ENCODE assay signal across 25 mouse cellular contexts in the genomic region with DNA sequence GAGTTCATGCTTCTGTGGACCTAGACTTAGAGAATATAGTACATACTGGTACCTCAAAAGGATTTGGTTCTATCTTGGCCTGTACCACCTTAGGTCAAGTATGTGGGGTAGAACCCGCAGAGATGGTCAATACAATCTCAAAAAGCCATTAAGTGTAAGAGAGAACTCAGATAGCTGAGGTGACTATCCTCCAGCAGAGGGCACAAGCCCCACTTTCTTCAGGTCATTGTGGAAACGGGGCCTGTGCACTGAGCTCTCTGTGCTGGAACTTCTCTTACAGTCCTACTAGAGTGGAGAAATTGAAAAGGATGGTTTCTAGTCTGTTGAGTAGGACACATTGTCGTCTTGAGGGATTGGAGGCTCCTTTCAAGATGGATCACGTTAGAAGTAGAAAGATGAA. TPM values are rescaled to one million over a fixed set of nuclear protein-coding genes. Genes with fewer than 3 reads are reported as not detected.
A peak's percentile ranks its signal among the peaks of the same experiment; 100 is the strongest.
DNase-seq lines count a peak whose midpoint lies in the region; ATAC-seq and TF ChIP-seq lines count a peak whose summit lies in the region.
"Had no signal": no experiment of that assay in that cellular context is flagged by ENCODE, and none has a peak within 500 bp of the region (broad histone marks: within the 10 kb centered on the region; RNA-seq: fewer than 3 reads in every experiment).

No protein-coding gene starts in this region.

- 70% methylated on average over 4 of the region's 4 CpGs for WGBS in intestine, postnatal 0 days
- WGBS in intestine, embryonic 15.5 days, result 75% methylated on average over 4 of the region's 4 CpGs
- 76% methylated on average over 4 of the region's 4 CpGs for WGBS in midbrain, postnatal 0 days
- WGBS in midbrain, embryonic 10.5 days, result 78% methylated on average over 4 of the region's 4 CpGs
- 72% methylated on average over 4 of the region's 4 CpGs for WGBS in stomach, postnatal 0 days

- no peak overlapping the region for H3K4me3 ChIP-seq in intestine, postnatal 0 days (ENCODE audit: low read depth, low read length)
- H3K4me3 ChIP-seq in intestine, embryonic 15.5 days (replicated peaks), result no peak overlapping the region
- no peak overlapping the region for H3K4me3 ChIP-seq in midbrain, postnatal 0 days (ENCODE audit: low read depth, low read length)
- H3K4me3 ChIP-seq in midbrain, embryonic 10.5 days, result no peak overlapping the region
- H3K4me3 ChIP-seq in ES-Bruce4 (ENCODE audit: low read depth, low read length), result no peak overlapping the region
- H3K4me3 ChIP-seq in stomach, postnatal 0 days (ENCODE audit: low read depth, low read length), result no peak overlapping the region
- H3K4me3 ChIP-seq: embryonic facial prominence, embryonic 13.5 days; forebrain, embryonic 10.5 days; forebrain, embryonic 15.5 days; gastrocnemius, adult 2 months; hindbrain, embryonic 10.5 days; limb, embryonic 13.5 days; liver, embryonic 12.5 days had no signal

- H3K36me3 ChIP-seq in intestine, postnatal 0 days (ENCODE audit: control insufficient read depth, insufficient read depth), result peaks cover 6% of the 10 kb centered on the region; the same call in 1 of the 2 replicates
- no peaks in the 10 kb centered on the region for H3K36me3 ChIP-seq in intestine, embryonic 15.5 days
- no peaks in the 10 kb centered on the region for H3K36me3 ChIP-seq in midbrain, postnatal 0 days (ENCODE audit: insufficient read depth, low read length)
- H3K36me3 ChIP-seq in midbrain, embryonic 10.5 days, result no peaks in the 10 kb centered on the region
- no peaks in the 10 kb centered on the region for H3K36me3 ChIP-seq in ES-Bruce4 (ENCODE audit: control insufficient read depth, insufficient read depth, low read length, poor library complexity, severe bottlenecking)
- H3K36me3 ChIP-seq in stomach, postnatal 0 days (ENCODE audit: control insufficient read depth, insufficient read depth, low read length), result peaks cover 13% of the 10 kb centered on the region; the same call in 1 of the 2 replicates
- H3K36me3 ChIP-seq: embryonic facial prominence, embryonic 13.5 days; forebrain, embryonic 10.5 days; forebrain, embryonic 15.5 days; hindbrain, embryonic 10.5 days; limb, embryonic 13.5 days; liver, embryonic 12.5 days had no signal

- no peak for ATAC-seq in intestine, postnatal 0 days
- ATAC-seq in intestine, embryonic 15.5 days, result no peak
- no peak for ATAC-seq in midbrain, postnatal 0 days (ENCODE audit: low FRiP score)
- ATAC-seq in stomach, postnatal 0 days (ENCODE audit: low FRiP score, low TSS enrichment), result no peak
- ATAC-seq: forebrain, embryonic 15.5 days; hindbrain, embryonic 16.5 days; intestine, embryonic 16.5 days; liver, embryonic 12.5 days; lung, postnatal 0 days had no signal

- no peaks in the 10 kb centered on the region for H3K4me1 ChIP-seq in intestine, postnatal 0 days (replicated peaks; ENCODE audit: control insufficient read depth, insufficient read depth, low read length)
- H3K4me1 ChIP-seq in intestine, embryonic 15.5 days (replicated peaks), result no peaks in the 10 kb centered on the region
- H3K4me1 ChIP-seq in midbrain, postnatal 0 days (ENCODE audit: insufficient read depth, low read length), result no peaks in the 10 kb centered on the region
- peaks cover 10% of the 10 kb centered on the region for H3K4me1 ChIP-seq in midbrain, embryonic 10.5 days
- H3K4me1 ChIP-seq in ES-Bruce4 (ENCODE audit: control insufficient read depth, insufficient read depth, low read length), result no peaks in the 10 kb centered on the region
- no peaks in the 10 kb centered on the region for H3K4me1 ChIP-seq in stomach, postnatal 0 days (replicated peaks; ENCODE audit: control insufficient read depth, insufficient read depth)
- H3K4me1 ChIP-seq: embryonic facial prominence, embryonic 13.5 days; forebrain, embryonic 15.5 days; hindbrain, embryonic 10.5 days; limb, embryonic 13.5 days; liver, embryonic 12.5 days had no signal

- H3K27ac ChIP-seq in intestine, postnatal 0 days (ENCODE audit: low read depth, low read length), result no peak overlapping the region
- H3K27ac ChIP-seq in intestine, embryonic 15.5 days, result no peak overlapping the region
- H3K27ac ChIP-seq in midbrain, postnatal 0 days (ENCODE audit: low read depth, low read length), result no peak overlapping the region
- no peak overlapping the region for H3K27ac ChIP-seq in midbrain, embryonic 10.5 days (replicated peaks)
- H3K27ac ChIP-seq in ES-Bruce4 (ENCODE audit: insufficient read depth, low read length), result no peak overlapping the region
- no peak overlapping the region for H3K27ac ChIP-seq in stomach, postnatal 0 days (replicated peaks)
- H3K27ac ChIP-seq: embryonic facial prominence, embryonic 13.5 days; forebrain, embryonic 10.5 days; forebrain, embryonic 15.5 days; gastrocnemius, adult 2 months; hindbrain, embryonic 10.5 days; limb, embryonic 13.5 days; liver, embryonic 12.5 days; macrophage had no signal

- H3K4me2 ChIP-seq in intestine, postnatal 0 days (replicated peaks; ENCODE audit: low read depth), result no peak overlapping the region
- H3K4me2 ChIP-seq in intestine, embryonic 15.5 days (replicated peaks), result no peak overlapping the region
- H3K4me2 ChIP-seq in midbrain, postnatal 0 days (ENCODE audit: low read depth, low read length, poor library complexity, severe bottlenecking), result no peak overlapping the region
- no peak overlapping the region for H3K4me2 ChIP-seq in stomach, postnatal 0 days (replicated peaks; ENCODE audit: low read depth)
- H3K4me2 ChIP-seq: embryonic facial prominence, embryonic 13.5 days; forebrain, embryonic 15.5 days; limb, embryonic 13.5 days; liver, embryonic 12.5 days had no signal

- TF ChIP-seq EP300 in ES-Bruce4 (IDR thresholded peaks at IDR 0.05; ENCODE audit: insufficient read depth, low read depth, low read length), result no peak
- no peak for TF ChIP-seq EP300 in stomach, postnatal 0 days (optimal IDR thresholded peaks at IDR 0.05)

- peak; percentile 22; the same call in 1 of the 2 replicates for TF ChIP-seq CTCF in intestine, postnatal 0 days (IDR thresholded peaks at IDR 0.05; ENCODE audit: low read depth)
- TF ChIP-seq CTCF in midbrain, postnatal 0 days (IDR thresholded peaks at IDR 0.05), result 0 out of 2 replicates have a peak, but pooled peaks have one; percentile 8
- TF ChIP-seq CTCF in ES-Bruce4 (IDR thresholded peaks at IDR 0.05; ENCODE audit: low read depth, low read length), result peak; percentile 16
- TF ChIP-seq CTCF in stomach, postnatal 0 days (IDR thresholded peaks at IDR 0.05; ENCODE audit: low read depth), result peak; percentile 43; the same call in 1 of the 2 replicates

- no peak for TF ChIP-seq POLR2A in ES-Bruce4 (IDR thresholded peaks at IDR 0.05; ENCODE audit: insufficient read depth, low read length)

- no peaks in the 10 kb centered on the region for H3K27me3 ChIP-seq in intestine, postnatal 0 days (replicated peaks; ENCODE audit: control insufficient read depth, insufficient read depth, low read length)
- H3K27me3 ChIP-seq in intestine, embryonic 15.5 days (replicated peaks), result no peaks in the 10 kb centered on the region
- H3K27me3 ChIP-seq in midbrain, postnatal 0 days (ENCODE audit: insufficient read depth, low read length), result no peaks in the 10 kb centered on the region
- no peaks in the 10 kb centered on the region for H3K27me3 ChIP-seq in midbrain, embryonic 10.5 days (ENCODE audit: low read depth, poor library complexity, severe bottlenecking)
- no peaks in the 10 kb centered on the region for H3K27me3 ChIP-seq in ES-Bruce4 (ENCODE audit: control insufficient read depth, insufficient read depth, low read length, poor library complexity, severe bottlenecking)
- H3K27me3 ChIP-seq in stomach, postnatal 0 days (ENCODE audit: control insufficient read depth, insufficient read depth, low read length), result no peaks in the 10 kb centered on the region
- H3K27me3 ChIP-seq: embryonic facial prominence, embryonic 13.5 days; forebrain, embryonic 15.5 days; limb, embryonic 13.5 days; liver, embryonic 12.5 days had no signal

- no peak for DNase-seq in midbrain, postnatal 0 days (ENCODE audit: low spot score)
- DNase-seq in midbrain, embryonic 10.5 days (ENCODE audit: low spot score), result no peak
- DNase-seq in stomach, postnatal 0 days (ENCODE audit: low spot score), result no peak
- DNase-seq in cerebellum, adult 11-12 months, result no peak
- no peak for DNase-seq in lung, postnatal 25 days (ENCODE audit: low spot score)
- DNase-seq: adrenal gland, adult 2 months; cerebellum, adult 9-11 months; gastrocnemius, adult 2 months; heart, postnatal 14 days; kidney, adult 9 months; kidney, postnatal 25 days; lung, adult 18-20 months had no signal

- H3K9ac ChIP-seq in intestine, postnatal 0 days (ENCODE audit: low read depth, low read length), result no peak overlapping the region
- H3K9ac ChIP-seq in intestine, embryonic 15.5 days, result no peak overlapping the region
- no peak overlapping the region for H3K9ac ChIP-seq in midbrain, postnatal 0 days (replicated peaks; ENCODE audit: low read length, poor library complexity, severe bottlenecking)
- H3K9ac ChIP-seq in ES-Bruce4 (ENCODE audit: low read depth, poor library complexity, severe bottlenecking), result no peak overlapping the region
- H3K9ac ChIP-seq in stomach, postnatal 0 days (ENCODE audit: low read length), result no peak overlapping the region
- H3K9ac ChIP-seq: embryonic facial prominence, embryonic 13.5 days; forebrain, embryonic 15.5 days; limb, embryonic 13.5 days; liver, embryonic 12.5 days had no signal

- H3K9me3 ChIP-seq in intestine, postnatal 0 days (ENCODE audit: control insufficient read depth), result no peaks in the 10 kb centered on the region
- H3K9me3 ChIP-seq in intestine, embryonic 15.5 days, result no peaks in the 10 kb centered on the region
- H3K9me3 ChIP-seq in midbrain, postnatal 0 days (ENCODE audit: low read length), result no peaks in the 10 kb centered on the region
- no peaks in the 10 kb centered on the region for H3K9me3 ChIP-seq in midbrain, embryonic 10.5 days (replicated peaks)
- no peaks in the 10 kb centered on the region for H3K9me3 ChIP-seq in ES-Bruce4 (replicated peaks; ENCODE audit: control insufficient read depth, insufficient read depth, low read length, poor library complexity, severe bottlenecking)
- no peaks in the 10 kb centered on the region for H3K9me3 ChIP-seq in stomach, postnatal 0 days (ENCODE audit: control insufficient read depth, low read length)
- H3K9me3 ChIP-seq: embryonic facial prominence, embryonic 13.5 days; forebrain, embryonic 10.5 days; forebrain, embryonic 15.5 days; hindbrain, embryonic 10.5 days; limb, embryonic 13.5 days; liver, embryonic 12.5 days had no signal

RNA-seq across cellular contexts. Expression of a gene that starts 35.6 kb away (rescaled TPM):
- 7.0 and 7.8 TPM in 2 replicates for polyA plus RNA-seq in intestine, postnatal 0 days (2015; fragmentation: Nextera tagmentation; extraction: Ambion mirVana)
- polyA plus RNA-seq in intestine, embryonic 15.5 days (2015; fragmentation: Nextera tagmentation; extraction: Ambion mirVana), result 12.7 and 13.7 TPM in 2 replicates
- total RNA-seq in midbrain, postnatal 0 days (2014; rRNA removed), result 24.0 and 29.7 TPM in 2 replicates
- polyA plus RNA-seq in midbrain, postnatal 0 days (2015; fragmentation: Nextera tagmentation; extraction: Ambion mirVana), result 8.7 and 9.4 TPM in 2 replicates
- polyA plus RNA-seq in midbrain, embryonic 10.5 days (2016; fragmentation: Nextera tagmentation; extraction: Ambion mirVana), result 12.8 and 16.4 TPM in 2 replicates
- 68.6 and 72.3 TPM in 2 replicates for polyA plus RNA-seq in ES-Bruce4 (2011; ENCODE audit: insufficient read depth, insufficient read length, low read depth, missing spikeins)
- polyA plus RNA-seq in stomach, postnatal 0 days (2015; fragmentation: Nextera tagmentation; extraction: Ambion mirVana), result 6.2 and 6.3 TPM in 2 replicates

RNA-seq across cellular contexts. Expression of a gene that starts 35.7 kb away (rescaled TPM):
- polyA plus RNA-seq in intestine, postnatal 0 days (2015; fragmentation: Nextera tagmentation; extraction: Ambion mirVana), result 18.5 TPM in 2 replicates
- 68.7 and 70.0 TPM in 2 replicates for polyA plus RNA-seq in intestine, embryonic 15.5 days (2015; fragmentation: Nextera tagmentation; extraction: Ambion mirVana)
- total RNA-seq in midbrain, postnatal 0 days (2014; rRNA removed), result 10.5 and 14.6 TPM in 2 replicates
- polyA plus RNA-seq in midbrain, postnatal 0 days (2015; fragmentation: Nextera tagmentation; extraction: Ambion mirVana), result 10.7 and 12.0 TPM in 2 replicates
- polyA plus RNA-seq in midbrain, embryonic 10.5 days (2016; fragmentation: Nextera tagmentation; extraction: Ambion mirVana), result 195 and 204 TPM in 2 replicates
- polyA plus RNA-seq in ES-Bruce4 (2011; ENCODE audit: insufficient read depth, insufficient read length, low read depth, missing spikeins), result 126 and 129 TPM in 2 replicates
- polyA plus RNA-seq in stomach, postnatal 0 days (2015; fragmentation: Nextera tagmentation; extraction: Ambion mirVana), result 26.5 and 30.1 TPM in 2 replicates
